8 mouse cellular contexts compared by ENCODE assay signal in the genomic region with DNA sequence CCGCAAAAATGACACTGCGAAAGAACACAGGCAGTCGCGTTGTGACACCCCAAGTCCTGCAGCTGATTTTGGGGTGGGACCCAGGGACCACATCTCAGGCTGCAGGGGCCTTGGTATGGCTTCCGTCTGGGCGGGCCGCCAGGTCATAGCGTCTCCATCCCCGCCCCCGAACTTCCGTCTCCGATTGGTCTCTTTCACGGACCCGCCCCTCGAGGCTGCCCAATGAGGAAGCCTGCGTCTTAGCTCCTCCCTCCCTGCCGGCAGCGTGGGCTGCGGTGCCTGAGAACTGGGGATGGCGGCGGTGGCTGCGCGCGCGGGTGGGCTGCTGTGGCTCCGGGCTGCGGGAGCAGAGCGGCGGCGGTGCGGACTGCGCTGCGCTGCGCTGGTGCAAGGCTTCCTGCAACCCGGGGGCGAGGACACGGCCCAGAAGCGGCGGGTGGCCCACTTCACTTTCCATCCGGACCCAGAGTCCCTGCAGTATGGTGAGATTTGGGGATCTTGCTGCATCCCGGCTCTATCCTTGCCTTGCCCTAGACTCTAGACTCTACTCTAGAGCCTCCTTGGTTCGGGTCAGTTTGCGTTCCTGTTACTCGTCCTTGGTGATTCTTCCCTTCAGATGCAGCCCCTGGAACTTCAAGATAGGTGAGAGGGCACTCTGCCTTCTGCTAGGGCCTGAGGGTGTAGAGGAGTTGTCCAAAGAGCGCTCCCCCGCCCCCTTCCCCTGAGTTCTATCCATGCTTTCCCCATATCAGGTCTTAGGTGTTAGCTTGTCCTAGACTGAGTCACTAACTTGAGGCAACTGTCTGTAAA. TPM values are rescaled to one million over a fixed set of nuclear protein-coding genes. Genes with fewer than 3 reads are reported as not detected.
A peak's percentile ranks its signal among the peaks of the same experiment; 100 is the strongest.
DNase-seq lines count a peak whose midpoint lies in the region; ATAC-seq lines count a peak whose summit lies in the region.

TSS of gene Bckdhb (plus strand) at position 268 of the 810 bp plus-strand sequence.

- peak; percentile 100 for ATAC-seq in hindbrain, embryonic 14.5 days (ENCODE audit: low FRiP score)

- H3K36me3 ChIP-seq in hindbrain, embryonic 14.5 days (replicated peaks; ENCODE audit: control insufficient read depth, insufficient read depth) = no peaks in the 10 kb centered on the region

- no peaks in the 10 kb centered on the region for H3K27me3 ChIP-seq in hindbrain, embryonic 14.5 days (ENCODE audit: control insufficient read depth, insufficient read depth, low read length)

- peak within 1 kb of the TSS; percentile 7; the same call in 1 of the 2 replicates for H3K27ac ChIP-seq in hindbrain, embryonic 14.5 days

- peak within 1 kb of the TSS; percentile 59 for H3K4me3 ChIP-seq in hindbrain, embryonic 14.5 days (replicated peaks; ENCODE audit: low read length)

- no peaks in the 10 kb centered on the region for H3K9me3 ChIP-seq in hindbrain, embryonic 14.5 days (ENCODE audit: control insufficient read depth, low read length)

- H3K4me2 ChIP-seq in hindbrain, embryonic 14.5 days (replicated peaks) = peak within 1 kb of the TSS; percentile 66

- peak within 1 kb of the TSS; percentile 64 for H3K9ac ChIP-seq in hindbrain, embryonic 14.5 days

- peaks cover 7% of the 10 kb centered on the region for H3K4me1 ChIP-seq in hindbrain, embryonic 14.5 days (replicated peaks; ENCODE audit: control insufficient read depth, insufficient read depth, low read length)

- under 1% methylated on average over 43 of the region's 46 CpGs for WGBS in hindbrain, embryonic 14.5 days

- DNase-seq in R1 (ENCODE audit: low read depth, low spot score) = peak; percentile 97
- peak; percentile 97 to 99 for DNase-seq in cerebellum, postnatal 25 days
- DNase-seq in frontal cortex, postnatal 25 days (ENCODE audit: low spot score in 2 of 2) = peak; percentile 94 to 98
- DNase-seq in hindbrain, embryonic 14.5 days (ENCODE audit: low spot score) = peak; percentile 93
- peak; percentile 97 for DNase-seq in layer of hippocampus, postnatal 36 days
- peak; percentile 99 for DNase-seq in lung, postnatal 36 days
- peak; percentile 98 for DNase-seq in retina, postnatal 1 day
- DNase-seq in urinary bladder, adult 18-20 months (ENCODE audit: low spot score in 2 of 2) = peak; percentile 92 to 95

RNA-seq across cellular contexts. Expression of gene Bckdhb, which starts in this region (rescaled TPM):
- polyA plus RNA-seq in hindbrain, embryonic 14.5 days (2014; fragmentation: Nextera tagmentation; extraction: Ambion mirVana) = 32.5 and 41.2 TPM in 2 replicates
- total RNA-seq in layer of hippocampus, postnatal 36 days (2021) = 10 to 100 TPM; 42.1 to 42.4 TPM

Comparison
In these comparisons a context has a peak if more than half of its experiments do, and no peak if none do; other contexts are left out.
1. Peak in every context shown above with its lines: DNase-seq, ATAC-seq, H3K4me3 ChIP-seq and H3K27ac ChIP-seq.